Mouse (Mus musculus): ENCODE measurements around the gene Apbb2.

DNA sequence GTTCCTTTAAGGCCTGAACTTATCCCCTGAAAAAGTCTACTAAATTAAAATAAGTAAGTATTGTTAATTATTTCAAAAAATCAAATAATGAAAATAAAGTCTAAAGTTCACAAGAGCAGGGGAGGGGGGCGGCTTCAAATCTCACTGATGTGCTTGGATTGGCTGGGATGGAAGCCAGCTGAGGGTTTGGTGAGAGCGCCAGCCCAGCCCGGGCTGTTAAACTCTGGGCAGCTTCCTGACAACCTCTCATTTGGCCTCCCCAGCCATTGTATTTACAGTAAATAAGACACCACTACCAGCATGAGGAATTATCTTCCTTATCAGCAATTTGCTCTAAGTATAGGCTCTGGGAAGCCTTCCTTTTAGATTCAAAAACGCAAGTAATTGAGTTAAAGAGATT is 77.2 kb downstream of the Apbb2 start:
- TF ChIP-seq CTCF (conservative IDR thresholded peaks at IDR 0.05; ENCODE audit: low read length), result no peak
- TF ChIP-seq NANOG (IDR thresholded peaks at IDR 0.05; ENCODE audit: borderline replicate concordance, low read length), result no peak
- no peak for TF ChIP-seq POU5F1 (IDR thresholded peaks at IDR 0.05; ENCODE audit: borderline replicate concordance, low read length)
